Mouse (Mus musculus): ENCODE results near the gene Clec4a3.
"Not testable (repeated sequence)": the region's sequence is repeated elsewhere in the genome, so short reads cannot be mapped to it uniquely, and the experiment has no call there.

The Clec4a3 gene

GRCm38 (mm10) chr6:122952401-122952800, at the start of gene Clec4a3:
Clec4a3 (plus strand) TSS chr6:122952515.
- DNase-seq (ENCODE audit: low spot score): no peak

DNA sequence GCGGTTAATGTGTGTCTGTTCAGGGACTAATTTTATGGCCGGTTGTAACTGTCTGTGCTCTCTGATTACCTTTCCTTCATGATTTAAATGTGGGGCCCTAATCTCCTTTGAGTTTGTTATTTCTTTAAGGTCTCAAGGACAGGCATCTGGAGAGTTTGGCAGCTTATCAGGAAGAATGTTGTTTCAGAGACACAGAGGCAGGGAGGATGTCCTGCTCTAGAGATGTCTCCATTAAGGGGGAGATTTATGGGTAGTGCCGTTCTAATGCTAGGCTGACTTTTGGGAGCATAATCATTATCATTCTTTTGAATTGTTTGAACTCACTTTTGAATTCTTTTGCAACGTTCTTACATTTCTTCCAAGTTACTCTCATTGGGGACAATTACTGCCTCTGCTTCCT, 32.4 kb upstream of the Clec4a3 start:
- no peak for DNase-seq (ENCODE audit: low spot score)

DNA sequence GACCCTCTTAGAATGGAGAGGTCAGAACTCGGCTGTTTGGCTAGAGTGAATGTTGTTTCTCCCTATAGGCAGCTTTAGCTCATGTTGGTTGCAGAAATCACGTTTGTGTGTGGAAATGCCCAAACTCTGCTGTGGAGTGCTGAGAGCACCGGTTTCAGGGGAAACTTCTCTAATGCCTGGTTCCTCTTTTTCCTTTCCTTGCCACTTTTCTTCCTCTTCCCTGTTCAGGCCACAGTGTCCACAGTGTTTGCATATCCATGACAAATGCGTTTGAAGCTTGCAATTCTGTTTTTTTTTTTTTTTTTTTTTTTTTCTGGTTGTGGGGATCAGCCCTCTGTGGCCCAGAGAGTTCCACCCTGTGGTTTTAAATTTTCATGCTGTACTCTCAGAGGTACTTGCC, 30.9 kb upstream of the Clec4a3 start, which contains the start of gene Clec4a1:
Clec4a1 (plus strand) TSS at position 398 of the 400 bp plus-strand sequence.
- no peak for DNase-seq (ENCODE audit: low spot score)

DNA sequence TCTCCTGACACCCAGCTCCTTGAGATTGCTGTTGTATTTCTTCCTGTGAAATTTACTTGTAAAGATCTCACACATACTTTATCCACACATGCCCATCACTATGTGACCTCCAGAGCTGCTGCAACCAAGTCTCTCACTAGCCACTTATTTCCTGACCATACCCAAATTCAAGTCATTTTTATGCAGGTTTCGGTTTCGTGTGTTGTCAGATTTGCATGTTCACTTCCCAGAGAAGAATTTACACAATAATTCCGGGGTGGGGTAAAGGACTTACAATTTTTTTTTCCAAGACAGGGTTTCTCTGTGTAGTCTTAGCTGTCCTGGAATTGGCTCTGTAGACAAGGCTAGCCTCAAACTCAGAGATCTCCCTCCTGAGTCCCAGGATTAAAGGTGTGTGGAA, 17.5 kb upstream of the Clec4a3 start:
- DNase-seq (ENCODE audit: low spot score): no peak

- DNase-seq (ENCODE audit: low spot score): no peak
Measured at GRCm38 (mm10) chr6:122939618-122940017, 12.7 kb upstream of the Clec4a3 start.

DNA sequence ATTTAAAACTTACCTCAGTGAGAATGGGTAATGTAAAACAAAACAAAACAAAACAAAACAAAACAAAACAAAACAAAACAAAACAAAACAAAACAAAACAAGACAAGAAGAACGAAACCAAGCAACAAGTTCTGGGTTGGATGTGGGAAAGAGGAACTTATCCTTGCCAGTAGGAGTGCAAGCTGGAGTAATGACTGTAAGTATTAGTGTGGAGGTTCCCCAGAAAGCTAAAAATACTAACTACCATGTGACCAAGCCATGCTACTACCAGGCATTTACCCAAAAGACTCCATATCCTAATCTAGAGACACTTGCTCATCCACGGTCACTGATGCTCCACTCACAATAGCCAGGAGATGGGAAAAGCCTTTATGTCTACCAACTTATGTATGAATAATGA, 5.6 kb upstream of the Clec4a3 start:
- no peak for DNase-seq (ENCODE audit: low spot score)

- DNase-seq (ENCODE audit: low spot score): no peak
Measured at GRCm38 (mm10) chr6:122964562-122964961, 12.2 kb downstream of the Clec4a3 start.

DNA sequence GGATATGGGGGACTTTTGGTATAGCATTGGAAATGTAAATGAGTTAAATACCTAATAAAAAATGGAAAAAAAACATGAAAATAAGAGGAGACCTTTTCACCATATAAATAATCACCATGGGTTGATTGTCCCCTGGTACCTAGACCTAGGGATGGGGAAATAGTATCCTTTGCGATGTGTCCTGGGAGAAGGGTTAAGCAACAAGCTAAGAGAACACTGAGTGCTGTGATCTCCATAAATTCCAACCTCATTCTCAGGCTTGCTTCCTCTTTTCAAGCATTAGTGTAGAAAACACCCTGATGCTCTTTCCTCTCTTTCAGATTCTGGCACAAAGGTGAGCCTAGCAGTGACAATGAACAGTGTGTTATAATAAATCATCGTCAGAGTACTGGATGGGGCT, 16.7 kb downstream of the Clec4a3 start:
- no peak for DNase-seq (ENCODE audit: low spot score)

DNA sequence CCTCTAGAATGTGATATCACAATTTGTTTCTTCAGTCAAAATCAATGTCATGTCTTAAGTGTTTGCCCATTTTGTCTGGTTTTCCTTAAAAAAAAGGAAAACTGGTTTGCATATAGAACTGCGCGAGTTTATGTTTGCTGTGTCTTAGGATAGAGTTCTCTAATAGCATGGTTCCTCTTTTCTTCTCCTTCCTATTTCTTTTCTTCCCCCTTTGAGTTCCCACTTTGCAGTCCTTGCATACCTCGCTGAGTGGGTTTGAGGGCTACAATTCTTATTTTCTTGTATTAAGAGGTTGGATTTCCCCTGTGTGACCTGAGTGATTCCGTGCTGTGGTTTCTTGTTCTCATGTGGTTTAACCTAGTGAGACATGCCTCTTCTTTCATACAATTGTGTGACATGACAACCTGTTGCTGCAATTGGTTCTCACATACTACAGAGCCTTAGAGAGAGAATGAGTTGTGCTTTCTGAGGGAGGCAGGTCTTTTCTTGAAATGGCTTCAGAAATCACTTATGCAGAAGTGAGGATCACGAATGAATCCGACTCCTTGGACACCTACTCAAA, 37.6 kb downstream of the Clec4a3 start, which contains the start of gene Clec4a4:
Clec4a4 (plus strand) TSS at position 492 of the 562 bp plus-strand sequence.
- no peak for DNase-seq (ENCODE audit: low spot score)

- DNase-seq (ENCODE audit: low spot score): not testable (repeated sequence)
Measured at GRCm38 (mm10) chr6:123004696-123005095, 52.4 kb downstream of the Clec4a3 start.

DNA sequence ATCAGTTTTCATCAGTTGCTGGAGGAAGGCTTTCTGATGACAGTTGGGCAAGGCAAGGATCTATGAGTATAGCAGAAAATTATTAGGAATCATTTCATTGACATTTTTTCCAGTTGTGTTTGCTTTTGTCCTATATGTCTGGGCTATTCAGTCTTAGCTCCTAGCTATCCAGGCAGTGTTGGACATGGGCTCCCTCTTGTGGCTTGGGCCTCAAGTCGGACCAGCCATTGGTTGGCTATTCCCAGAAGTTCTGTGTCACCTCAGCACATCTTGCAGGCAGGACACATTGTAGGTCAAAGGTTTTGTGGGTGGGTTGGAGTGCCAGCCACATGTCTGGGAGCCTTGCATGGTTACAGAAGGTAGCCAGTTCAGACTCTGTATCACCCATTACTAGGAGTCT, 53.3 kb downstream of the Clec4a3 start:
- no peak for DNase-seq (ENCODE audit: low spot score)

Data from ovary, adult 18-20 months (tissue).